Mouse (Mus musculus): Measurements from ENCODE around the gene Arhgap10. TPM values are rescaled to one million over a fixed set of nuclear protein-coding genes. Genes with fewer than 3 reads are reported as not detected.

Arhgap10 gene
- total RNA-seq (2017) = 14.1 and 14.9 TPM in 2 replicates

- ATAC-seq (ENCODE audit: extremely low read depth, insufficient number of reproducible peaks, low FRiP score, poor library complexity, severe bottlenecking) = peak; percentile 50
Measured at GRCm38 (mm10) chr8:77517301-77518200, at the start of gene Arhgap10. Gene Arhgap10 (minus strand): TSS chr8:77517953.

- ATAC-seq (ENCODE audit: extremely low read depth, insufficient number of reproducible peaks, low FRiP score, poor library complexity, severe bottlenecking) = no peak
Measured at GRCm38 (mm10) chr8:77561441-77561840, 43.7 kb upstream of the Arhgap10 start.

- no peak for ATAC-seq (ENCODE audit: extremely low read depth, insufficient number of reproducible peaks, low FRiP score, poor library complexity, severe bottlenecking)
Measured at GRCm38 (mm10) chr8:77552491-77552890, 34.7 kb upstream of the Arhgap10 start.

GRCm38 (mm10) chr8:77549881-77550580 is 32.3 kb upstream of the Arhgap10 start:
- peak; percentile 75 for ATAC-seq (ENCODE audit: extremely low read depth, insufficient number of reproducible peaks, low FRiP score, poor library complexity, severe bottlenecking)

- ATAC-seq (ENCODE audit: extremely low read depth, insufficient number of reproducible peaks, low FRiP score, poor library complexity, severe bottlenecking) = peak; percentile 77
Measured at GRCm38 (mm10) chr8:77549121-77549706, 31.5 kb upstream of the Arhgap10 start, which contains the start of gene Prmt9. Gene Prmt9 (plus strand): TSS chr8:77549397.

- no peak for ATAC-seq (ENCODE audit: extremely low read depth, insufficient number of reproducible peaks, low FRiP score, poor library complexity, severe bottlenecking)
Measured at GRCm38 (mm10) chr8:77545616-77546015, 27.9 kb upstream of the Arhgap10 start.

- ATAC-seq (ENCODE audit: extremely low read depth, insufficient number of reproducible peaks, low FRiP score, poor library complexity, severe bottlenecking) = no peak
Measured at GRCm38 (mm10) chr8:77544428-77544827, 26.7 kb upstream of the Arhgap10 start.

GRCm38 (mm10) chr8:77543152-77543777 is 25.5 kb upstream of the Arhgap10 start:
- ATAC-seq (ENCODE audit: extremely low read depth, insufficient number of reproducible peaks, low FRiP score, poor library complexity, severe bottlenecking) = no peak

GRCm38 (mm10) chr8:77538256-77538655 is 20.5 kb upstream of the Arhgap10 start:
- no peak for ATAC-seq (ENCODE audit: extremely low read depth, insufficient number of reproducible peaks, low FRiP score, poor library complexity, severe bottlenecking)

- no peak for ATAC-seq (ENCODE audit: extremely low read depth, insufficient number of reproducible peaks, low FRiP score, poor library complexity, severe bottlenecking)
Measured at GRCm38 (mm10) chr8:77536821-77537220, 19.1 kb upstream of the Arhgap10 start.

GRCm38 (mm10) chr8:77535026-77535595 is 17.4 kb upstream of the Arhgap10 start:
- ATAC-seq (ENCODE audit: extremely low read depth, insufficient number of reproducible peaks, low FRiP score, poor library complexity, severe bottlenecking) = no peak

GRCm38 (mm10) chr8:77534358-77534992 is 16.7 kb upstream of the Arhgap10 start:
- ATAC-seq (ENCODE audit: extremely low read depth, insufficient number of reproducible peaks, low FRiP score, poor library complexity, severe bottlenecking) = no peak

- no peak for ATAC-seq (ENCODE audit: extremely low read depth, insufficient number of reproducible peaks, low FRiP score, poor library complexity, severe bottlenecking)
Measured at GRCm38 (mm10) chr8:77526130-77526529, 8.4 kb upstream of the Arhgap10 start.

- ATAC-seq (ENCODE audit: extremely low read depth, insufficient number of reproducible peaks, low FRiP score, poor library complexity, severe bottlenecking) = no peak
Measured at GRCm38 (mm10) chr8:77524906-77525305, 7.2 kb upstream of the Arhgap10 start.

GRCm38 (mm10) chr8:77524018-77524615 is 6.4 kb upstream of the Arhgap10 start:
- ATAC-seq (ENCODE audit: extremely low read depth, insufficient number of reproducible peaks, low FRiP score, poor library complexity, severe bottlenecking) = no peak

- ATAC-seq (ENCODE audit: extremely low read depth, insufficient number of reproducible peaks, low FRiP score, poor library complexity, severe bottlenecking) = no peak
Measured at GRCm38 (mm10) chr8:77522984-77523383, 5.2 kb upstream of the Arhgap10 start.

- ATAC-seq (ENCODE audit: extremely low read depth, insufficient number of reproducible peaks, low FRiP score, poor library complexity, severe bottlenecking) = no peak
Measured at GRCm38 (mm10) chr8:77521028-77521785, 3.5 kb upstream of the Arhgap10 start.

All from neutrophil, adult 5-6 weeks (primary cell).